Mouse (Mus musculus) midbrain, embryonic 13.5 days (tissue): Measurements from ENCODE around the gene Pitpnm1. TPM values are rescaled to one million over a fixed set of nuclear protein-coding genes. Genes with fewer than 3 reads are reported as not detected.
A peak's percentile ranks its signal among the peaks of the same experiment; 100 is the strongest.

Source experiments
- ATAC-seq: fragments of 200-750 bp; cut with Nextera tagmentation; 2 replicates; pipeline ENCODE4 v1.8.0; 2017; ENCODE audit warnings: mild to moderate bottlenecking, moderate TSS enrichment, moderate library complexity
- H3K27ac ChIP-seq: fragments of 300-500 bp; sonication (generic); 2 replicates; pipeline ENCODE4 v1.5.1; 2015; ENCODE audit warnings: inconsistent platforms, mild to moderate bottlenecking, moderate library complexity
- H3K27me3 ChIP-seq: fragments of 300-500 bp; sonication (generic); 2 replicates; pipeline ENCODE4 v1.6.1; 2015; ENCODE audit warnings: mild to moderate bottlenecking, inconsistent platforms
- H3K36me3 ChIP-seq: fragments of 300-500 bp; sonication (generic); 2 replicates; pipeline ENCODE4 v1.6.1; 2015; ENCODE audit warnings: mild to moderate bottlenecking, inconsistent platforms
- H3K4me1 ChIP-seq: fragments of 300-500 bp; sonication (generic); replicated peaks from 2 replicates; pipeline ENCODE4 v1.6.1; 2015; ENCODE audit warnings: inconsistent platforms
- H3K4me2 ChIP-seq: fragments of 300-500 bp; sonication (generic); replicated peaks from 2 replicates; pipeline ENCODE4 v1.6.1; 2015; ENCODE audit warnings: moderate library complexity, mild to moderate bottlenecking, inconsistent platforms
- H3K4me3 ChIP-seq: fragments of 300-500 bp; sonication (generic); replicated peaks from 2 replicates; pipeline ENCODE4 v1.5.1; 2015; ENCODE audit warnings: mild to moderate bottlenecking, inconsistent platforms
- H3K9ac ChIP-seq: fragments of 300-500 bp; sonication (generic); replicated peaks from 2 replicates; pipeline ENCODE4 v1.6.1; 2015; ENCODE audit warnings: mild to moderate bottlenecking, inconsistent platforms
- H3K9me3 ChIP-seq: fragments of 300-500 bp; sonication (generic); 2 replicates; pipeline ENCODE4 v1.6.1; 2016; ENCODE audit warnings: mild to moderate bottlenecking, inconsistent platforms
- WGBS: fragments of 180-500 bp; shearing (Covaris S2); methylation state at CpG from one replicate; pipeline ENCODE4 v1.1.7; 2015; 5-methylcytosine and 5-hydroxymethylcytosine counted together
- polyA plus RNA-seq: library from polyadenylated mRNA; unstranded; fragments of >200 nt; fragmentation: Nextera tagmentation; extraction: Ambion mirVana; gene quantifications from 2 replicates; pipeline ENCODE4 v1.2.1, GENCODE M21; 2015

Gene Pitpnm1
- polyA plus RNA-seq: 45.0 and 45.9 TPM in 2 replicates

DNA sequence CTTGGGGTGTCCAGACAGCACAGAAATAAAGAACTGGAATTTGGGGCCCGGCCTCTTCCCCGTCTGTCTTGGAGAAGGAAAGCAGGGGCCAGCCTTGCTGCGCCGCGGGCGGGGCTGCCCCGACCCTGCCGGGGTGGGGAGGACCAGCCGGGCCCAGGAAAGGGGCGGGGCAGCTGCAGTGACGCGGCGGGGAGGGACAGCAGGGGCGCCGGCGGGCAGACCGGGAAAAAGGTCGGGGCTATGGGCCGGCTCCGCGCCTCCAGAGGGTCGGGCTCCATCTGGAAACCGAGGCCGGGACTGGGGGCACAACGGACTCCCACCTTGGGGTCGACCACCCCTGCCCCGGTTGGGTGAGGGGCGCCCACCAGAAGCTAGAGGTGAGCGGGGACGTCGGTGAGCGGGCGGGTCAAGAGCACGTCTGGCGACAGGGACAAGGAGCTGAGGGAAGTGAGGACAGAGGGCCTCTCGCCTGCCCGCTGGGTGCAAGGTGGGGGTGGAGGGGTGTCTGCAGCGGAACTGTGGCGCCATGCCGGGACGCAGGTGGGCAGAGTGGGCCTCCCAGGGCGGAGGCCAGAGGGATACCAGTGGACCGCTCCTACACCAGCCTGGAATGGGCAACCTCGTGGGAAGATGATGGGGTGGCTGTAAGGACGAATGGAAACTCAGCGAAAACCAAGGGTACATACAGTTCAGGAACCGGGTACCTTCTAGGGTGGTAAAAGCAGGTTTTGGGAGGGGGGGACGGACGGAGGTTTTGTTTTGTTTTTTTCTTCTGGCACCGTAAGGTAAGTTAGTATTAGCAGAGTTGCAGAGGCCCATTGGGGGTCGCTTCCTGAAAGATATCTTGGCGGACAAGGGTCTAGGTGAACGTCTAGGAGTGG, at the start of gene Pitpnm1:
Gene Pitpnm1 (plus strand): TSS at position 162 of the 881 bp plus-strand sequence.
- peak within 1 kb of the TSS; percentile 57 for H3K4me3 ChIP-seq
- no peak for ATAC-seq
- WGBS: 1% methylated on average over 53 of the region's 53 CpGs
- H3K9ac ChIP-seq: peak within 1 kb of the TSS; percentile 77
- no peaks in the 10 kb centered on the region for H3K9me3 ChIP-seq
- H3K4me2 ChIP-seq: peak within 1 kb of the TSS; percentile 76
- peak within 1 kb of the TSS; percentile 63 for H3K27ac ChIP-seq
- H3K27me3 ChIP-seq: peaks cover 11% of the 10 kb centered on the region
- H3K36me3 ChIP-seq: peaks cover 16% of the 10 kb centered on the region
- H3K4me1 ChIP-seq: peaks cover 58% of the 10 kb centered on the region

DNA sequence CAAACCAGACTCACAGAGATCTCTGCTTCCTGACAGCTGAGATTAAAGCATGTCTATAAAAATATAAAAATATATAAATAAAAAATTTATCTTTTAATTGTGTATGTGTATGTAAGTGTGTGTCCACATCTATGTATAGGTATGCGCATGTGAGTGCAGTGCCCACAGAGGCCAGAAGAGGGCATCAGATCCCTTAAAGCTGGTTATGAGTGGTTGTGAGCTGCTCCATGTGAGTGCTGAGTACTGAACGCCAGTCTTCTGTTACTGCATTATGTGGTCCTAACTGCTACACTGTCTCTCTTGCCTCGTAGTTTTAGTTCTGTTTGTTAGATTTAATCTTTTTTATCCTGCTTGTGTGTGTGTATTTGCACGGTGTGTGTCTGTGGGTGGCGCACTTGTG, 48.8 kb upstream of the Pitpnm1 start:
- no peaks in the 10 kb centered on the region for H3K9me3 ChIP-seq
- H3K4me2 ChIP-seq: no peak overlapping the region
- no peaks in the 10 kb centered on the region for H3K4me1 ChIP-seq
- WGBS: 95% methylated on average over 5 of the region's 5 CpGs
- H3K4me3 ChIP-seq: no peak overlapping the region
- H3K27me3 ChIP-seq: no peaks in the 10 kb centered on the region
- H3K36me3 ChIP-seq: no peaks in the 10 kb centered on the region
- no peak overlapping the region for H3K9ac ChIP-seq
- ATAC-seq: no peak
- no peak overlapping the region for H3K27ac ChIP-seq

DNA sequence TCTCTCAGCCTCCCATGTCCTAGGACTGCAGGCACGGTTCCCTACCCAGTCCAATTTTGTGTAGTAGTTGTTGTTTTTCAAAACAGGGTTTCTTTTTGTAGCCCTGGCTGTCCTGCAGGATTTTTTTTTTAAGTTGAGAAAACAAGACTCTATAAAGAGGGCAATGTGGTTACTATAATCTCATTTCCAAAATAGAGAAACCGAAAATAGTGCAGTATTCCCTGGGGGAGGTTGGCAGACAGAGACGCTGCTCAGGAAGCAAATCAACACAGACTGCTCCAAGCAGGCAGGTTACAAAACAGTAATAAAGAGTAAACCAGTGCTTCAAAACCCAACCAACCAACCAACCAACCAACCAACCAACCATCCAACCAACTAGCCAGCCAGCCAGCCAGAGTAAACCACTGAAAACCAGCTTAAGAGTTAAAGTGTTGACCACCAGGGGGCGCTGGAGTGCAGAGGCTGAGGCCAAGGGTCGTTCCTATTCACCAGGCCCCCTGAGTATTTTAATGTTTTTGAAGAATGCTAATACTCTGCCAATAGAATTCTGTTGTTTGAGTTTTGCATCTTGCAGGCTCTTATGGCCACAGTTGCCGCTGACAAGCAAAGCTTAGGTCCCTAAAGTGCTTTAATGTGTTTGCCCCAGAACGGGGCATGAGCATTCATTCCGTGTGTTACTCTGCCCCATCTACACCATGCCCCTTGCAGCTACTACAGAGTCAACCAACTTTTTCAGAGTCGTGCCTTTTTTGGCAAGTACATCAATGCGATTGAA, 47.9 kb upstream of the Pitpnm1 start:
- Histone ChIP-seq H3K27me3 (no peaks in the 10 kb centered on the region), H3K4me3 (no peak overlapping the region), H3K27ac (no peak overlapping the region), H3K9ac (no peak overlapping the region), H3K9me3 (no peaks in the 10 kb centered on the region), H3K4me1 (no peaks in the 10 kb centered on the region), H3K36me3 (no peaks in the 10 kb centered on the region), H3K4me2 (no peak overlapping the region)
- no peak for ATAC-seq
- 56% methylated on average over 10 of the region's 10 CpGs for whole genome bisulfite sequencing

DNA sequence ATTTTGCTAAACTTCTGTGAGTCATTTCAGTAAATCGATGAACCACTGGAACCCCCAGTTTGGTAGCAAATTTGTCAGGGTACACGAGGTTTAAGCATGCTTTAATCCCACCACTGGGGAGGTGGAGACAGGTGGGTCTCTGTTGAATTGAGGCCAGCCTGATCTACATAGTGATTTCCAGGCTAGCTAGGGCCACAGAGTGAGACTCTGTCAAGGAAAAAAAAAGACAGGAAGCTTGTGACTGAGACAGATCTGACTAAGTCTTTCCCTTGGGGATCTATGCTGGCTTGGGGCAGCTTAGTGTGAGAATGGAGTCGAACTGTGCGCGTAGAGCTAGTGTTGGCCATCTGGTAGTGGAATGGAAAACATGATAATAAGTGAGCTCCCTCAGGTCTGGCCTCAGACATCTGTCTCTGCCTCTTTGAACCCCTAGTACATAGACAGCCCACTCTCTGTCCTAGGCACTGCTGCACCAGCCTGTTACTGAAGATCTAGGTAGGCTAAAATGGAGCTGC, 47.2 kb upstream of the Pitpnm1 start:
- no peak overlapping the region for H3K4me3 ChIP-seq
- no peaks in the 10 kb centered on the region for H3K4me1 ChIP-seq
- H3K36me3 ChIP-seq: no peaks in the 10 kb centered on the region
- no peaks in the 10 kb centered on the region for H3K27me3 ChIP-seq
- no peak overlapping the region for H3K27ac ChIP-seq
- no peaks in the 10 kb centered on the region for H3K9me3 ChIP-seq
- ATAC-seq: no peak
- no peak overlapping the region for H3K4me2 ChIP-seq
- H3K9ac ChIP-seq: no peak overlapping the region
- WGBS: 68% methylated on average over 5 of the region's 5 CpGs

DNA sequence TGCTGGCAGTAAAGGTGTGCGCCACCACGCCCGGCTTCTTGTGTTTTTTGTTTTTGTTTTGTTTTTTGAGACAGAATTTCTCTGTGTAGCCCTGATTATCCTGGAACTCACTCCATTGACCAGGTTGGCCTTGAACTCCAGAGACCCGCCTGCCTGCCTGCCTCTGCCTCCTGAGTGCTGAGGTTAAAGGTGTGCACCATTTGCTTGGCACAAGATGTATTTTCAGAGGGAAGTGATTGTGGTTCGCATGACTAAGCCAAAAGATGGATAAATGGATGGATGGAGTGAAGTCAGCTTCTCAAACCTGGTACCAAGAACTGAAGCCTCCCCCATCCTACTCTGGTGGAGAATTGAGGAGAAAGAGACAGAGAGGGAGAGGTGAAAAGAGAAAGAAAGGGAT, 45.2 kb upstream of the Pitpnm1 start:
- 87% methylated on average over 5 of the region's 5 CpGs for WGBS
- H3K27ac ChIP-seq: no peak overlapping the region
- no peak overlapping the region for H3K4me2 ChIP-seq
- H3K27me3 ChIP-seq: no peaks in the 10 kb centered on the region
- H3K36me3 ChIP-seq: no peaks in the 10 kb centered on the region
- no peak for ATAC-seq
- no peak overlapping the region for H3K4me3 ChIP-seq
- H3K9ac ChIP-seq: no peak overlapping the region
- H3K4me1 ChIP-seq: no peaks in the 10 kb centered on the region
- H3K9me3 ChIP-seq: no peaks in the 10 kb centered on the region

DNA sequence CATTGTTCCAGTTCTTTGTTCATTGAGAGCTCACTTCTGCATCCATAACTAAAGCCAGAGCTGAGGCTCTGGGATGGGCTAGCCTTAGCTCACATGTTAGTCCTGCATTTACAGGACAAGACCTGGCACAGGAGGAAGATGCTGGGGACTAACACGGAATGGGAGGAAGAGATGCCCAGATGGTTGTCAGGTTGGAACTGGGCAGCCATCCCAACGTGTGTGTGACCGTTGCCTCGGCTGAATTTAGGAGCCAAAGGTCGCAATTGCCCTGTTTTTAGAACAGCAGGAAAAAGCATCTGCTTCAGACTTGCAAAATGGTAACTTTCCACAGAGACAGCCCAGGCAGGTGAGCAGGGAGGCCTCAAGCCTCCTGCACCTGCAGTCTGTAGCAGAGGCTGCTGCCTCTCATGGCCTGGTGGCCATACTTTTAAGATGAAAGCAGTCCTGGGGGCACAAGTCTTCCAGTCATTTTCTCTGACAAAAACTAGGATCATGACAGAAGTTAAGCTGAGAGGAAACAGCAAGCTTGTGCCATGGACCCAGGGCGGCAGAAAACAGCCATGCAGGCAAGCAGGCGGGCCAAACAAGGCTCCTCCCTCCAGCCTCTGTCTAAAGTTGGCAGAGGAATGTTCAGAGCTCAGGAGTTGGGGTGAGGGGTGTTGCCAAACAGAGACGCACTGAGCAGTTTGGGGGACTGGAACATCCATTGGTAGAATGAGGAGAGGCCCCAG, 44.4 kb upstream of the Pitpnm1 start:
- Histone ChIP-seq H3K4me2 (no peak overlapping the region), H3K9ac (no peak overlapping the region), H3K4me3 (no peak overlapping the region), H3K27me3 (no peaks in the 10 kb centered on the region), H3K27ac (no peak overlapping the region), H3K4me1 (no peaks in the 10 kb centered on the region), H3K36me3 (no peaks in the 10 kb centered on the region), H3K9me3 (no peaks in the 10 kb centered on the region)
- ATAC-seq: no peak
- WGBS: 66% methylated on average over 8 of the region's 8 CpGs

DNA sequence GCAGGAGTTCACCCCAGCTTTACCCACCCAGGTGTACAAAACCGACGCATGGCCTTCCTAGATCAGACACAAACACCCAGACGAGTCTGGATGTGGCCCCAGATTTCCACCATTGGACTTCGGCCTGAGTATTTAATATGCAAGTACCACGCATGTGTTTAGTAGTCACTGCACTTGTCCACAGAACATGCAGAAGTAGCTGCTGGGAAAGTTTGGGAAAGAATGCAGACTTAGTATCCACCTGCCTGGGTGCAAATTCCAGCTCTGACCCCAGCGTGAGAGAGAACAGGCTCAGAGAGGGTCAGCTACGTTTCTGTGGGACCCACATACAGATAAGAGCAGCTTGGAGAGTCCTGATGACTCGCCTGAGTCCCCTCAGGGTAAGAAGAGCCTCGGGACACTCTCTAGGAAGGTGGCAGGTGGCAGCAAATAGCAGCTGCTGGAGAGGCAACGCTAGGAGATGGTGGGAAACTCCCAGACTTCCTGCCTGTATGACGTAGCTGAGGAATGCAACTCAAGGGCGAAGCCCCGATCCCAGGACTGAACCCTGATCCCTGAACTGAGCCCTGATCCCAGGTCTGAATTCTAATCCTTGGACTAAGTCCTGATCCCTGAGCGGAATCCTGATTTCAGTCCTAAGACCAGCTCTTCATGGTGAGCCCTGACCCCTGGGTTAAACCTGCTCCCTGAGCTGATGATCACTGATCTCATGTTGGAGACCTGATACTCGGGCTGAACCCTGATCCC, 43.7 kb upstream of the Pitpnm1 start:
- H3K36me3 ChIP-seq: no peaks in the 10 kb centered on the region
- no peak for ATAC-seq
- no peak overlapping the region for H3K9ac ChIP-seq
- no peak overlapping the region for H3K4me2 ChIP-seq
- H3K4me3 ChIP-seq: no peak overlapping the region
- 71% methylated on average over 15 of the region's 15 CpGs for WGBS
- no peaks in the 10 kb centered on the region for H3K4me1 ChIP-seq
- H3K27ac ChIP-seq: no peak overlapping the region
- no peaks in the 10 kb centered on the region for H3K9me3 ChIP-seq
- no peaks in the 10 kb centered on the region for H3K27me3 ChIP-seq

DNA sequence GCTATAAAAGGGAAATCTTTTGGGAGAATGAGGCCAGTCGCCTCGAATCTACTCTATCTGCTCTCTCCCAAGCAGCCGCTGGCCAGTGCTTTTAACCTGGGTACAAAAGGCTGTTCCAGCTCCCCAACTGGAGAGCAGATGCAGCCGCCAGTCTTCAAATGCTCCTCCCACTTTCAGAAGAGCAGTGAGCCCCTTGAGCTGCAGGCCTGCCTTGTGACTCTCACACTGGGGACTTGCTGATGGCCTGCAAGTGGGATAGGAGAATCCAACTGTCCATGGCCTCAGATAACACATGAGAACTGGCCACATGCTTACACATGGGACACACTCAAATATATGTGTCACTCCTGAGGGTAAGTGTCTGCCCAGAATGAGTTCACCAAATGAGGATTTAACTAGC, 43.1 kb upstream of the Pitpnm1 start:
- Histone ChIP-seq H3K9me3 (no peaks in the 10 kb centered on the region), H3K4me2 (no peak overlapping the region), H3K4me1 (no peaks in the 10 kb centered on the region), H3K4me3 (no peak overlapping the region), H3K27me3 (no peaks in the 10 kb centered on the region), H3K36me3 (no peaks in the 10 kb centered on the region), H3K27ac (no peak overlapping the region), H3K9ac (no peak overlapping the region)
- no peak for ATAC-seq
- WGBS: 38% methylated on average over 4 of the region's 4 CpGs

DNA sequence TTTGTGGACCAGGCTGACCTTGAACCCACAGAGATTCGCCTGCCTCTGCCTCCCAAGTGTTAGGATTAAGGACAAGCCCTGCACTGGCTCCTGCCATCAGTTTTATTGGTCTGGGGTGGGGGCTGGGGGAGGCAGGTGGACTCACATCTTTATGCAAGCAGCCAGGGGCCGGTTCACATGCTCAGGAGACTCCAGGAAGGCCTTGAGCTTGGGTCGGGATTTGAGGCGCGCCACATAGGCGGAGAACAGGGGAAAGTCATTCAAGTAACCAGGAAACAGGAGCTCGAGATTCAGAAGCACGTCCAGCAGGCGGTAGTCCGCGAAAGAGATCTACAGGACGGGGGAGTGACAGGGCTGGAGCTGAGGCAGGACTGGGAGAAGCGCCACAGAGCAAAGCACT, 42.4 kb upstream of the Pitpnm1 start:
- Histone ChIP-seq H3K4me1 (no peaks in the 10 kb centered on the region), H3K9ac (no peak overlapping the region), H3K4me2 (no peak overlapping the region), H3K27me3 (no peaks in the 10 kb centered on the region), H3K4me3 (no peak overlapping the region), H3K9me3 (no peaks in the 10 kb centered on the region), H3K27ac (no peak overlapping the region), H3K36me3 (no peaks in the 10 kb centered on the region)
- no peak for ATAC-seq
- WGBS: 87% methylated on average over 13 of the region's 13 CpGs

DNA sequence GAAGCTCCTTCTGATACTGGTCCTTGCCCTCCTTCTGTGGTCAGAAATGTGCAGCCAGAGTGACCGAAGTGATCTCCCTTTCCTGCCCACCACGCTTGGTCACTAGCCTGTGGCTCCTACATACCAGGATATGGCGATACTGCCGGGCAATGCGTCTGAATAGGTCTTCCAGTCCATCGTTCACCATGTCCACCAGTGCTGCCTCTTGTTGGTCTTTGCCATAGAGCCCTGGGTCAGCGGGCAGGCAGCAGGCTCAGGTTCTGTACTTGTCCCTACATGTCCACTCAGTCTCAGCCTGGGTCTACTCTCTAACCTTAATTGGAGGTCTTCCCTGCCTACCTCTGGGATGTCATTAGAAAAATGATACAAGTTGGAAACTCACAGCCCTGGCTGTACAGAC, 41.8 kb upstream of the Pitpnm1 start:
- no peak overlapping the region for H3K27ac ChIP-seq
- H3K4me1 ChIP-seq: no peaks in the 10 kb centered on the region
- H3K36me3 ChIP-seq: no peaks in the 10 kb centered on the region
- H3K4me3 ChIP-seq: no peak overlapping the region
- no peaks in the 10 kb centered on the region for H3K9me3 ChIP-seq
- no peak for ATAC-seq
- no peak overlapping the region for H3K9ac ChIP-seq
- no peaks in the 10 kb centered on the region for H3K27me3 ChIP-seq
- no peak overlapping the region for H3K4me2 ChIP-seq
- WGBS: 96% methylated on average over 7 of the region's 7 CpGs

DNA sequence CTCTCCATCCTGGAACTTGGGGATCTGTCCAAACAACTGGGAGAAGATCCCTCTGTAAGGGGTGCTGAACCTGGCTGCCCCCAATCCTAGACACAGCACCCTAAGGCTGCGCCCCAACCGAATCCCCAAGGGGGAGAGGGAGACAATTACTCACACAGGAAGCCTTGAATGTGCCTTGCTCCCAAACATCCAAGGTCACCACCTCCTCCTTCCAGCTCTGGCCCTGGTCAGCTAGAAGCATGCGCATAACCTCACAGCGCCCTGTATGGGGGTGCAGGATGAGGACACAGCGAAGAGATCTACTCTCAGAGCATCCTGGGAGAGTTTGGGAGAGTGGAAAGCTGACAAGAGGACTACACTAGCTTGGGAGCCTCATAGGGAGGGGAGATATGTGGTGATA, 41.2 kb upstream of the Pitpnm1 start:
- Histone ChIP-seq H3K4me1 (no peaks in the 10 kb centered on the region), H3K9ac (no peak overlapping the region), H3K9me3 (no peaks in the 10 kb centered on the region), H3K4me3 (no peak overlapping the region), H3K4me2 (no peak overlapping the region), H3K27me3 (no peaks in the 10 kb centered on the region), H3K36me3 (no peaks in the 10 kb centered on the region), H3K27ac (no peak overlapping the region)
- 96% methylated on average over 5 of the region's 5 CpGs for WGBS
- ATAC-seq: no peak
